Mouse (Mus musculus) spleen, postnatal 14 days (tissue): ENCODE results near the gene Zfp988.
"Not testable (repeated sequence)": the region's sequence is repeated elsewhere in the genome, so short reads cannot be mapped to it uniquely, and the experiment has no call there.

Experiments used
- DNase-seq, 2 experiments: peaks; one replicate each; pipeline ENCODE4 v3.0.0; 2021 to 2022; ENCODE audit warnings: low spot score in 2 of 2

Zfp988 gene

DNA sequence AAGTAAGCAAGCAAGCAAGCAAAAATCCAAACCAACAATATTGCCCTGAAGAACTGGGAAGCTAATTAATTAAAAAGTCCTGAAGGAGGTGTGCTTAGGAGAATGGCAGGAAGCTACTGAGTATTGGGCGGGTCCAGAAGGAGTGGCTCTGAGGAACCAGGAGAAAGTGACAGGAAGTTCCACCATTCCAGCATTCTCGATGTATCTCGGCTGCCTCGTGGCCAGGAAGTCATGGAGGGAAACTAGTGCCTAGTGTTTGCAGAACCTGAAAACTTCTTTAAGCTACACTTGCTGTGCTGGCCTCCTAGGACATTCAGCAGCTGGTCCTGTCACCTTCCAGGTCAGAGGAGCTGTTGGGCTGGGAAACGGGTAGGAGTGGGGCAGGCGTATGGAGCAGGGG is at the start of gene Zfp988:
Zfp988 (plus strand) TSS at position 239 of the 400 bp plus-strand sequence.
- DNase-seq, result not testable (repeated sequence)

DNA sequence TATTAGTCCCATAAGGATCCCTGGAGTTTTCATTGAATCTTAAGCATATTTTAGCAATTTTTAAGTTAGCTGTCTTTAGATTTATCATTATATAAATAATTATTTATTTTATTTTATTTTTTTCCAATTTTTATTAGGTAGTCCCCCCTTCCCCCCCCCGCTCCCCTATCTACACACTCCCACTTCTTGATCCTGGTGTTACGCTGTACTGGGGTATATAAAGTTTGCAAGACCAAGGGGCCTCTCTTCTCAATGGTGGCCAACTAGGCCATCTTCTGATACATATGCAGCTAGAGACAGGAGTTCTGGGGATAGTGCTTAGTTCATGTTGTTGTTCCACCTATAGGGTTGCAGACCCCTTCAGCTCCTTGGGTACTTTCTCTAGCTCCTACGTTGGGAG is 42.8 kb upstream of the Zfp988 start:
- DNase-seq, result not testable (repeated sequence)

DNA sequence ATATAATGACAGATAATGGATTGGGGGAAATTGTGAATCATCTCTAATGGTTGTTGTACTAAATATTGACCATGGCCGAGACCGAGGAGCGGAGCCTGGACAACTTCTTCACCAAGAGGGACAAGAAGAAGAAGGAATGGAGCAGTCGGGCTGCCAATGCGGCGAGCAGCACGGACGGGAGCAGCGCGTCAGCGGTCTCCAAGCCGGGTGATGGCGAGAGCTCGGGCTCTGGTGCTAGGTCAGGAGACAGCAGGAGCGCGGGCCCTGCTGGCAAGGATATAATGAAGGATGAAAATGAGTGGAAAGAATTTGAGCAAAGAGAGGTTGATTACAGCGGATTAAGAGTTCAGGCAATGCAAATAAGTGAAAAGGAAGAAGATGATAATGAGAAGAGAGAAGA is 38.2 kb upstream of the Zfp988 start:
- DNase-seq, result not testable (repeated sequence)

DNA sequence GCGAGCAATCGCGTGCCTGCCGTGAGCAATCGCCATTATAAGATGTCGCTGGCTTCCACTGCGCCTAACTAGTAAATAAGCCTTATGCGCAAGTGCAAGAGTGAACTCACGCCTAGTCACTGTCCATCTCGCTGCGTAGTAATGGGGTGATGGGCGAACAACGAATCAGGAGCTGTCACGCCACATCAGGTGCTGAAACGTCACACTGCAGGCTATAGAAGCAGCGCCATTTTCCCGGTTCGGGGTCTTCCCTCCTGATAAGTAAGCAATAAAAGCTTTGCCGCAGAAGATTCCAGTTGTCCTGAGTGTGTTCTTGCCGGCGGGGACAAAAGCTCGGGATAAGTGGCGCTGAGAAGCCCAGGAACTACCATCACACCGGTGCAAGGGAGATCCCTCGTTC is 36.7 kb upstream of the Zfp988 start:
- DNase-seq, result not testable (repeated sequence)

GRCm38 (mm10) chr4:147270026-147270425 is 35.4 kb upstream of the Zfp988 start:
- DNase-seq, result not testable (repeated sequence)

GRCm38 (mm10) chr4:147271601-147272000 is 33.9 kb upstream of the Zfp988 start:
- not testable (repeated sequence) for DNase-seq

- not testable (repeated sequence) for DNase-seq
Observed at GRCm38 (mm10) chr4:147275021-147275772, 30.3 kb upstream of the Zfp988 start.

DNA sequence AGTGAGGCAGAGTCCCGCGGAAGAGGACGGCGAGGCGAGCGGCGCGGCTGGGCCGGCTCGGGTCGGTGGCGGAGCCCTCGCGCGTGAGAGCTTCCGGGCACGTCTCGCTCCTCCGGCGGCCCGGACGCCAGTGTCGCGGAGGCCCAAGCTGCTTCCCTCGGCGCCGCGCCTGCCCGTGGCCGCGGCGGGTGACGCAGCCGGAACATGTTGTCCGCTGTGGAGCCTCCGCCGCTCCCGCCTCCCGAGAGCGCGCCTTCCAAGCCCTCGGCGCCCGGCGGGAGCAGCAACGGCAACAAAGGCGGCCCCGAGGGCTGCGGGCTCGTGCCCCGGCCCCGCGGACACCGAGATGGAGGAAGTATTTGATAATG is 29.7 kb upstream of the Zfp988 start:
- not testable (repeated sequence) for DNase-seq

GRCm38 (mm10) chr4:147280406-147280805 is 25.1 kb upstream of the Zfp988 start:
- not testable (repeated sequence) for DNase-seq

DNA sequence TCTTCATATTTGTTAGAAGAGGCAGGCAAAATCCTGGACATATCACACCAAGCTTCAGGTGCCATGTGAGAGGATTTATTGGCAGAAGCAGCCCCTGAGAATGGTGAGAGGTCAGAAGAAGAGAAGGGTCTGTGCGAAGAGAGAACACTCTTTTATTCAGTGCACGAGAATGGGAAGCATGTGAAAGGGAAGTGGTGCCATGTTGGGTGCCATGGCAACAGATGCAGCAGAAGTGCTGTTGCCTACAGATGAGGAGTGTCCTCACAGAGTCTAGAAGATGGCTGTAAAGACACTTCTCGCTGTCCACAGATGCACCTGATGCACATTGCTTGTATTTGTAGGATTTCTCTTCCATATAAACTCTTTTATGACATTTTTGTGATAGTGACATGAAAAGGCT is 6.9 kb upstream of the Zfp988 start:
- DNase-seq, result not testable (repeated sequence)

DNA sequence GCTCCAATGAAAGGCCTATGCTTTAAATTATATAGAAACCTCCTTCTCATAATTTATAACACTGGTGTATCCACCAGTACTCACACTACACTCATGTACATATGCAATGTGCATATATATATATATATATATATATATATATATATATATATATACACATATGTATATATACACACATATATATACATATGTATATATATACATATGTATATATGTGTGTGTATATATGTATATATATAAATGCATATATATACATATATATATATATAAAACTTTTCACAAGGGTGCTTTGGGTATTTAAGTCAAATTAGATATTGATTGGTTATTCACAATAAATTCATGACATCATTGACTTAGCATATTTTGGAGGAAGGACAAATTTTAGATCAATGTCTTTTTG is 3.1 kb upstream of the Zfp988 start:
- not testable (repeated sequence) for DNase-seq

GRCm38 (mm10) chr4:147335036-147335690 is 29.7 kb downstream of the Zfp988 start:
- not testable (repeated sequence) for DNase-seq

- not testable (repeated sequence) for DNase-seq
Observed at GRCm38 (mm10) chr4:147335691-147336367, 30.4 kb downstream of the Zfp988 start.

- DNase-seq, result not testable (repeated sequence)
Observed at GRCm38 (mm10) chr4:147336368-147337195, 31.1 kb downstream of the Zfp988 start.

GRCm38 (mm10) chr4:147337520-147337919 is 32.0 kb downstream of the Zfp988 start:
- DNase-seq, result not testable (repeated sequence)

DNA sequence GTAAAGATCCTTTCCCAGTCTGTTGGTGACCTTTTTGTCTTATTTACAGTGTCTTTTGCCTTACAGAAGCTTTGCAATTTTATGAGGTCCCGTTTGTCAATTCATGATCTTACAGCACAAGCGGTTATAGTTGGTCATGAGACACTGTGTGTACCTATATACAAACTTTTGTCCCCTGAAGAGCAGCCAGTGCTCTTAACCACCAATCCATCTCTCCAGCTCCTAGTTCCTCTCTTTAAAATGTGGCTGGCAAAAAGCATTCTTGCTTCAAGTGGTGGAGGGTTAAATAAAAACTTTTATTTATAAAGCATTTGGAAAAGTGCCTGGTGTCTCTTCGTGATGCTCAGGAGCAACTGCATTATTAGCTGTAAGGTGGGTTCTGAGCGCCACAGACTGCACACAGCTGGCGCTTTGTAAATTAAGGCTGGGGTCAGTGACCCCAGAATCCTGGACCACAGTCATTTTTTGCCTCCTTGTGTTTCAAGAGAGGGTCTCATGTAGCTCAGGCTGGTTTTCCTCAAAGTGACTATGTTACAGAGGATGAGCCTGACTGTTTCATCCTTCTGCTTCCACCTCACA is 32.6 kb downstream of the Zfp988 start:
- no peak for DNase-seq

- DNase-seq, result not testable (repeated sequence)
Observed at GRCm38 (mm10) chr4:147338706-147339105, 33.2 kb downstream of the Zfp988 start.

DNA sequence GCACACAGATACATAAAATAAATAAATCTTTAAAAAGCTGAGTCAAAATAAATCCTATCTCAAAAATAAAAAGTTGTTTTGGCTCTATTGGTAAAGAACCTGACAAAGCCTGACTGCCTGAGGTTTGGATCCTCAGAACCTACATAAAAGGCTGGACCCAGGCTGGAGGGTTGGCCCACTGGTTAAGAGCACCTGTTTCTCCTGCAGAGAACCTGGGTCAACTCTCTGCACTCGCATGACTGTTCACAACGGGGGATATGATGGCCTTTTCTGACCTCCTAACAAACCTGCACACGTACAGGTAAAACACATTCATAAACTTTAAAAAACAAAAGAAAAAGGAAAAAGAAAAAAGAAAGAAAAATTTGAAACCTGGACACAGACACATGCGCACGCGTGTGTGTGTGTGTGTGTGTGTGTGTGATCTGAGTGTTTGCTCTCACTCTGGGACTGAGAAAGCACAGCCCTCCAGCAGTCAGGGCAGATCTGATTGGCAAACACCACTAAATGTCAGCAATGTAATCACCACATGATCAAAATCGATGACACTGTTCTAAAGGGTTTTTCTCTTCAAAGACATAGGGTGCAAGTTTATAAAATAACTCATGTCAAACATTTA is 34.2 kb downstream of the Zfp988 start:
- DNase-seq, result peak in 1 of 2 experiments; percentile 39

- not testable (repeated sequence) for DNase-seq
Observed at GRCm38 (mm10) chr4:147340236-147340635, 34.8 kb downstream of the Zfp988 start.

GRCm38 (mm10) chr4:147340876-147341275 is 35.4 kb downstream of the Zfp988 start:
- not testable (repeated sequence) for DNase-seq
